ENCODE assay signal across 14 mouse cellular contexts in the genomic region with DNA sequence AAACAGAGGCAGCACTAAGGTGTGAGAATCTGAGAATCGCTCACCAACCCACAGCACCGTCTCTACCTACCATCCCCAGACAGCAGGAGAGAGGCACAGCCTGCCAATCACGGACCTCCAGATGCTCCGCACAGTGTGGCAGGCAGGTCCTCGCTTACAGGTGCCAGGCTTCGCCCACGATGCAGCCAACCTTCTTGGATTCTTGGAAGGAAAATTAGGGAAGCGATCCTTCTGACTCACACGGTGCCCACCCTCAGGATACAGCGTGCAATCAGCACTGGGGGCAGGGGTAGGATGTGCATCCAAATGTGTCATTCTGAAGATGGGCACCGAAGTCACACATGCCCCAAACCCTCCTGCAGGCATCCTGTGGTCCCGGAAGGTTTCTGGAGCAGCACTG.
DNase-seq lines count a peak whose midpoint lies in the region; ATAC-seq lines count a peak whose summit lies in the region.
"Had no signal": no experiment of that assay in that cellular context is flagged by ENCODE, and none has a peak within 500 bp of the region (broad histone marks: within the 10 kb centered on the region; RNA-seq: fewer than 3 reads in every experiment).

No protein-coding gene starts in this region.

- H3K9me3 ChIP-seq in hindbrain, embryonic 15.5 days, result no peaks in the 10 kb centered on the region
- H3K9me3 ChIP-seq in hindbrain, embryonic 13.5 days, result no peaks in the 10 kb centered on the region
- H3K9me3 ChIP-seq: G1E; liver, embryonic 12.5 days had no signal

- H3K27ac ChIP-seq in hindbrain, embryonic 15.5 days (replicated peaks), result no peak overlapping the region
- no peak overlapping the region for H3K27ac ChIP-seq in hindbrain, embryonic 13.5 days
- H3K27ac ChIP-seq: liver, embryonic 12.5 days had no signal

- peak; percentile 37 for DNase-seq in cerebellum, adult 11 months
- DNase-seq in cerebellum, postnatal 25 days, result peak; percentile 78 to 80
- DNase-seq in left cerebral cortex, adult 9 months (ENCODE audit: low spot score in 2 of 2), result peak; percentile 28 to 81
- no peak for DNase-seq in embryo, embryonic 11 days
- DNase-seq: B cell, adult 2 months; gastrocnemius, postnatal 36 days; kidney, postnatal 25 days; thymus, postnatal 14 days had no signal

- no peaks in the 10 kb centered on the region for H3K4me1 ChIP-seq in hindbrain, embryonic 15.5 days (replicated peaks)
- H3K4me1 ChIP-seq in hindbrain, embryonic 13.5 days (replicated peaks), result no peaks in the 10 kb centered on the region
- H3K4me1 ChIP-seq: liver, embryonic 12.5 days had no signal

- no peak overlapping the region for H3K4me2 ChIP-seq in hindbrain, embryonic 15.5 days
- H3K4me2 ChIP-seq in hindbrain, embryonic 13.5 days, result no peak overlapping the region
- H3K4me2 ChIP-seq: liver, embryonic 12.5 days had no signal

- no peak overlapping the region for H3K9ac ChIP-seq in hindbrain, embryonic 15.5 days
- no peak overlapping the region for H3K9ac ChIP-seq in hindbrain, embryonic 13.5 days
- H3K9ac ChIP-seq: liver, embryonic 12.5 days had no signal

- no peak overlapping the region for H3K4me3 ChIP-seq in hindbrain, embryonic 15.5 days
- H3K4me3 ChIP-seq in hindbrain, embryonic 13.5 days, result no peak overlapping the region
- H3K4me3 ChIP-seq: liver, embryonic 12.5 days had no signal

- no peaks in the 10 kb centered on the region for H3K27me3 ChIP-seq in hindbrain, embryonic 15.5 days
- H3K27me3 ChIP-seq in hindbrain, embryonic 13.5 days, result no peaks in the 10 kb centered on the region
- H3K27me3 ChIP-seq: liver, embryonic 12.5 days had no signal

- WGBS in hindbrain, embryonic 15.5 days, result 88% methylated on average over 12 of the region's 12 CpGs
- 93% methylated on average over 12 of the region's 12 CpGs for WGBS in hindbrain, embryonic 13.5 days

- ATAC-seq in hindbrain, embryonic 15.5 days (ENCODE audit: low FRiP score, low read depth), result 0 out of 2 replicates have a peak, but pooled peaks have one; percentile 27
- no peak for ATAC-seq in hindbrain, embryonic 13.5 days (ENCODE audit: low FRiP score)
- no peak for ATAC-seq in monocyte, adult 5-6 weeks (replicated peaks; ENCODE audit: insufficient number of reproducible peaks, low FRiP score, low TSS enrichment, poor library complexity, severe bottlenecking)
- ATAC-seq in megakaryocyte, adult 5-6 weeks (ENCODE audit: poor library complexity, severe bottlenecking), result no peak
- ATAC-seq: liver, embryonic 12.5 days had no signal

- H3K36me3 ChIP-seq in hindbrain, embryonic 15.5 days, result no peaks in the 10 kb centered on the region
- H3K36me3 ChIP-seq in hindbrain, embryonic 13.5 days, result no peaks in the 10 kb centered on the region; the same call in 1 of the 2 replicates
- H3K36me3 ChIP-seq: G1E; liver, embryonic 12.5 days had no signal
